Comparison of ENCODE assay signal across 29 mouse cellular contexts in genomic region chr1:185802156-185802555, GRCm38 (mm10).
"Had no signal": no experiment of that assay in that cellular context is flagged by ENCODE, and none has a peak within 500 bp of the region (broad histone marks: within the 10 kb centered on the region; RNA-seq: fewer than 3 reads in every experiment).

No protein-coding gene starts in this region.

- H3K4me3 ChIP-seq: heart, embryonic 10.5 days; heart, embryonic 12.5 days; heart, embryonic 13.5 days; heart, embryonic 15.5 days; hindbrain, embryonic 10.5 days; hindbrain, embryonic 12.5 days; hindbrain, embryonic 13.5 days; hindbrain, embryonic 15.5 days; intestine, embryonic 15.5 days; kidney, embryonic 15.5 days; layer of hippocampus, adult 2 months; left cerebral cortex, adult 2 months had no signal

- DNase-seq: heart, postnatal 14 days; heart, postnatal 36 days; heart, postnatal 4 days; kidney, adult 11 months; kidney, adult 18-20 months; kidney, adult 2 months; kidney, adult 8-10 months; kidney, adult 9 months; kidney, postnatal 10 days; kidney, postnatal 14 days; kidney, postnatal 25 days; kidney, postnatal 36 days; kidney, postnatal 4 days; layer of hippocampus, adult 9-11 months; layer of hippocampus, postnatal 36 days had no signal

- H3K36me3 ChIP-seq: heart, embryonic 10.5 days; heart, embryonic 12.5 days; heart, embryonic 13.5 days; heart, embryonic 15.5 days; hindbrain, embryonic 10.5 days; hindbrain, embryonic 12.5 days; hindbrain, embryonic 13.5 days; hindbrain, embryonic 15.5 days; intestine, embryonic 15.5 days; kidney, embryonic 15.5 days had no signal

- H3K4me2 ChIP-seq: heart, embryonic 11.5 days; heart, embryonic 12.5 days; heart, embryonic 13.5 days; heart, embryonic 15.5 days; hindbrain, embryonic 12.5 days; hindbrain, embryonic 13.5 days; hindbrain, embryonic 14.5 days; hindbrain, embryonic 15.5 days; intestine, embryonic 15.5 days; kidney, embryonic 15.5 days had no signal

- H3K27me3 ChIP-seq: heart, embryonic 12.5 days; heart, embryonic 13.5 days; heart, embryonic 15.5 days; hindbrain, embryonic 12.5 days; hindbrain, embryonic 13.5 days; hindbrain, embryonic 15.5 days; intestine, embryonic 15.5 days; kidney, embryonic 15.5 days had no signal
